Mouse (Mus musculus) left cerebral cortex, adult 18-20 months (tissue): ENCODE measurements around the gene Nkx2-4. TPM values are rescaled to one million over a fixed set of nuclear protein-coding genes. Genes with fewer than 3 reads are reported as not detected.

ENCODE experiments used
- total RNA-seq, 2 experiments: library from RNA; stranded (reverse); gene quantifications; 2 replicates each; pipeline ENCODE4 v1.2.3; 2021

The Nkx2-4 gene
- total RNA-seq, 2 experiments from 2014 or later, result not detected

Other genes with a start within 250 kb of the Nkx2-4 start
- 10 to 100 TPM; 21.7 to 25.4 TPM for gene Kiz, start 229.6 kb downstream of the Nkx2-4 start, total RNA-seq
- 10 to 100 TPM; 39.7 to 40.1 TPM for gene Xrn2, start 72.4 kb downstream of the Nkx2-4 start, total RNA-seq
- gene Nkx2-2, start 108.8 kb upstream of the Nkx2-4 start, total RNA-seq, result 1 to 10 TPM; 4.2 to 4.5 TPM